Mouse (Mus musculus) urinary bladder, postnatal 0 days (tissue): Measurements from ENCODE around the gene Vmn1r135. TPM values are rescaled to one million over a fixed set of nuclear protein-coding genes. Genes with fewer than 3 reads are reported as not detected.

ENCODE experiments used
- polyA plus RNA-seq: library from polyadenylated mRNA; unstranded; fragments of >200 nt; fragmentation: Nextera tagmentation; extraction: Ambion mirVana; gene quantifications from 2 replicates; pipeline ENCODE4 v1.2.1, GENCODE M21; 2015

The Vmn1r135 gene
- polyA plus RNA-seq = not detected in 2 replicates

GRCm38 (mm10) chr7:21832051-21832450, at the start of gene Vmn1r135:
Vmn1r135 (plus strand) TSS chr7:21832351.

GRCm38 (mm10) chr7:21796628-21797027, 35.5 kb upstream of the Vmn1r135 start, which contains the start of gene Gm4177:
Gm4177 (minus strand) TSS chr7:21796728.

GRCm38 (mm10) chr7:21844167-21844566, 12.0 kb downstream of the Vmn1r135 start, which contains the start of gene Gm5725:
Gm5725 (minus strand) TSS chr7:21844267.

Other genes with a start within 250 kb of the Vmn1r135 start
- not detected in 2 replicates for gene Vmn1r132, start 218.3 kb upstream of the Vmn1r135 start, polyA plus RNA-seq
- gene Gm4175, start 70.9 kb upstream of the Vmn1r135 start, polyA plus RNA-seq = not detected in 2 replicates
- not detected in 2 replicates for gene Gm4177, start 35.6 kb upstream of the Vmn1r135 start, polyA plus RNA-seq
- gene Gm5725, start 11.9 kb downstream of the Vmn1r135 start, polyA plus RNA-seq = not detected in 2 replicates
- not detected in 2 replicates for gene Gm5891, start 88.9 kb downstream of the Vmn1r135 start, polyA plus RNA-seq
- gene Vmn1r137, start 162.2 kb downstream of the Vmn1r135 start, polyA plus RNA-seq = not detected in 2 replicates
- not detected in 2 replicates for gene Vmn1r138, start 196.5 kb downstream of the Vmn1r135 start, polyA plus RNA-seq
- gene Gm6176, start 224.0 kb downstream of the Vmn1r135 start, polyA plus RNA-seq = not detected in 2 replicates
- gene Vmn1r139, start 236.7 kb downstream of the Vmn1r135 start, polyA plus RNA-seq = not detected in 2 replicates